Mouse (Mus musculus): ENCODE measurements at regions not wholly inside any gene's neighbourhood (a gene's known extent, or its start where the extent isn't known, plus 50 kb on each side); places are given as distances from the start of the nearest gene placed in this dataset.

GRCm38 (mm10) chr6:36182698-36183097 is 205.2 kb upstream of the Chrm2 start:
- no peak for DNase-seq
- no peak for TF ChIP-seq CTCF (IDR thresholded peaks at IDR 0.05)
- H3K27ac ChIP-seq: no peak overlapping the region
- H3K4me3 ChIP-seq: no peak overlapping the region
- intact Hi-C loops (cut with DNase I): no loop called here

- intact Hi-C loops (cut with DNase I): no loop called here
- Histone ChIP-seq H3K4me3 (no peak overlapping the region), H3K27ac (no peak overlapping the region)
- no peak for TF ChIP-seq CTCF (IDR thresholded peaks at IDR 0.05)
- no peak for DNase-seq
Measured at GRCm38 (mm10) chr6:36206666-36207065, 181.2 kb upstream of the Chrm2 start.

GRCm38 (mm10) chr6:36221308-36221707 is 166.6 kb upstream of the Chrm2 start:
- TF ChIP-seq CTCF (IDR thresholded peaks at IDR 0.05): no peak

GRCm38 (mm10) chr6:36234438-36234837 is 153.4 kb upstream of the Chrm2 start:
- Histone ChIP-seq H3K4me3 (no peak overlapping the region), H3K27ac (no peak overlapping the region)
- no peak for TF ChIP-seq CTCF (IDR thresholded peaks at IDR 0.05)
- intact Hi-C loops (cut with DNase I): no loop called here
- no peak for DNase-seq

More at GRCm38 (mm10) chr6:36221308-36221707, 166.6 kb upstream of the Chrm2 start:
- Histone ChIP-seq H3K27ac (no peak overlapping the region), H3K4me3 (no peak overlapping the region)
- intact Hi-C loops (cut with DNase I): no loop called here
- DNase-seq: no peak

- Histone ChIP-seq H3K27ac (no peak overlapping the region), H3K4me3 (no peak overlapping the region)
- TF ChIP-seq CTCF (IDR thresholded peaks at IDR 0.05): no peak
- intact Hi-C loops (cut with DNase I): no loop called here
- no peak for DNase-seq
Measured at GRCm38 (mm10) chr6:36247027-36247426, 140.9 kb upstream of the Chrm2 start.

GRCm38 (mm10) chr6:36248219-36248618 is 139.7 kb upstream of the Chrm2 start:
- no peak for TF ChIP-seq CTCF (IDR thresholded peaks at IDR 0.05)
- intact Hi-C loops (cut with DNase I): no loop called here
- H3K4me3 ChIP-seq: no peak overlapping the region
- H3K27ac ChIP-seq: no peak overlapping the region
- DNase-seq: no peak

GRCm38 (mm10) chr6:36249047-36249446 is 138.8 kb upstream of the Chrm2 start:
- peak; percentile 55 for TF ChIP-seq CTCF (IDR thresholded peaks at IDR 0.05)
- H3K4me3 ChIP-seq: no peak overlapping the region
- no peak for DNase-seq
- H3K27ac ChIP-seq: no peak overlapping the region
- intact Hi-C loops (cut with DNase I): no loop called here

- DNase-seq: no peak
- H3K27ac ChIP-seq: no peak overlapping the region
- no peak overlapping the region for H3K4me3 ChIP-seq
- no peak for TF ChIP-seq CTCF (IDR thresholded peaks at IDR 0.05)
- intact Hi-C loops (cut with DNase I): no loop called here
Measured at GRCm38 (mm10) chr6:36266717-36267402, 121.0 kb upstream of the Chrm2 start.

GRCm38 (mm10) chr6:36286664-36287063 is 101.2 kb upstream of the Chrm2 start:
- intact Hi-C loops (cut with DNase I): no loop called here
- Histone ChIP-seq H3K27ac (no peak overlapping the region), H3K4me3 (no peak overlapping the region)
- TF ChIP-seq CTCF (IDR thresholded peaks at IDR 0.05): no peak
- no peak for DNase-seq

GRCm38 (mm10) chr6:36313586-36313985 is 74.3 kb upstream of the Chrm2 start:
- Histone ChIP-seq H3K4me3 (no peak overlapping the region), H3K27ac (no peak overlapping the region)
- no peak for DNase-seq
- no peak for TF ChIP-seq CTCF (IDR thresholded peaks at IDR 0.05)
- intact Hi-C loops (cut with DNase I): no loop called here

Data from gastrocnemius, adult 2 months (tissue).